Mouse (Mus musculus) urinary bladder, postnatal 0 days (tissue): ENCODE measurements around the gene Gtf3a. TPM values are rescaled to one million over a fixed set of nuclear protein-coding genes. Genes with fewer than 3 reads are reported as not detected.

ENCODE experiments used
- polyA plus RNA-seq: library from polyadenylated mRNA; unstranded; fragments of >200 nt; fragmentation: Nextera tagmentation; extraction: Ambion mirVana; gene quantifications from 2 replicates; pipeline ENCODE4 v1.2.1, GENCODE M21; 2015

Gtf3a gene
- polyA plus RNA-seq = 61.4 and 67.3 TPM in 2 replicates

GRCm38 (mm10) chr5:146948508-146949088 is at the start of gene Gtf3a:
Gene Gtf3a, plus strand, starts transcription at chr5:146948657.

GRCm38 (mm10) chr5:146963118-146963936 is 14.9 kb downstream of the Gtf3a start, which contains the start of gene Mtif3:
Gene Mtif3, minus strand, starts transcription at chr5:146963800.

Other genes starting within 250 kb of the Gtf3a start
- gene Usp12, start 153.7 kb upstream of the Gtf3a start, polyA plus RNA-seq = 10.2 and 12.3 TPM in 2 replicates
- gene Rpl21, start 115.8 kb upstream of the Gtf3a start, polyA plus RNA-seq = 468 and 481 TPM in 2 replicates
- gene Rasl11a, start 103.6 kb upstream of the Gtf3a start, polyA plus RNA-seq = 35.0 and 37.7 TPM in 2 replicates
- gene Mtif3, start 15.1 kb downstream of the Gtf3a start, polyA plus RNA-seq = 14.8 and 20.1 TPM in 2 replicates
- 9.1 and 11.5 TPM in 2 replicates for gene Lnx2, start 127.9 kb downstream of the Gtf3a start, polyA plus RNA-seq
- 122 and 127 TPM in 2 replicates for gene Polr1d, start 128.4 kb downstream of the Gtf3a start, polyA plus RNA-seq
- not detected in 2 replicates for gene Gsx1, start 240.0 kb downstream of the Gtf3a start, polyA plus RNA-seq